ENCODE assay signal across 8 mouse cellular contexts in the genomic region with DNA sequence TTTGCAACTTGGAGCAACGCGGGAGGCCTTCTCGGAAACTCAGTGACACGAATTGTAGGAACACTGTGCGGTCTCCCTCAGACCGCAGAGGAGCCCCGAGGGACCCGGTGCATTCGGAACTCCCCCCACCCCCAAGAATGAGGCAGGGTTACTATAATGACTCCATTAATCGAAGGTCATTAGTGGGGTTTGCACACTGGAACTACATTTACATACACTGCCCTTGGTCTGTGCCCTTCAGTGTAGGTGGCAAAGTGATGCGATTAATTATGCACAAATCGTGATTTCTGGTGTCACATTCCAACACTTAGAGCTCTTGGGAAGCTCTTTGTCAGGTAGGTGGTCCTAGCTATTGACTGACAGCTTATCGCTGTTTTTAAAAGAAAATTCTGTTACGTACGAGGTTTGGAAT. TPM values are rescaled to one million over a fixed set of nuclear protein-coding genes. Genes with fewer than 3 reads are reported as not detected.
DNase-seq lines count a peak whose midpoint lies in the region; ATAC-seq and TF ChIP-seq lines count a peak whose summit lies in the region.

No protein-coding gene starts in this region.

- no peaks in the 10 kb centered on the region for H3K36me3 ChIP-seq in kidney, embryonic 16.5 days (ENCODE audit: insufficient read depth, low read length)
- H3K36me3 ChIP-seq in myocyte (ENCODE audit: control insufficient read depth, insufficient read depth) = no peaks in the 10 kb centered on the region

- no peak for ATAC-seq in kidney, embryonic 16.5 days (ENCODE audit: low FRiP score, low TSS enrichment)

- TF ChIP-seq POLR2A in cerebellum, adult 2 months (IDR thresholded peaks at IDR 0.05; ENCODE audit: borderline replicate concordance, insufficient read depth, low read length) = no peak
- no peak for TF ChIP-seq POLR2A in myocyte (IDR thresholded peaks at IDR 0.05; ENCODE audit: insufficient read length, low read depth)

- H3K4me2 ChIP-seq in kidney, embryonic 16.5 days (replicated peaks; ENCODE audit: low read depth, low read length) = peak overlapping the region; percentile 94
- H3K4me2 ChIP-seq in myocyte (ENCODE audit: low read depth) = peak overlapping the region; percentile 89

- peak overlapping the region; percentile 76 for H3K9ac ChIP-seq in kidney, embryonic 16.5 days (replicated peaks; ENCODE audit: low read length)

- H3K27me3 ChIP-seq in cerebellum, adult 2 months (ENCODE audit: control insufficient read depth, insufficient read depth, low read length) = peaks cover 3% of the 10 kb centered on the region; the same call in 1 of the 2 replicates
- H3K27me3 ChIP-seq in kidney, embryonic 16.5 days (ENCODE audit: insufficient read depth, low read length) = no peaks in the 10 kb centered on the region
- H3K27me3 ChIP-seq in myocyte (ENCODE audit: control insufficient read depth, insufficient read depth, insufficient read length) = no peaks in the 10 kb centered on the region

- TF ChIP-seq CTCF in cerebellum, adult 2 months (IDR thresholded peaks at IDR 0.05; ENCODE audit: borderline replicate concordance, insufficient read depth, low read depth, low read length) = no peak

- no peaks in the 10 kb centered on the region for H3K9me3 ChIP-seq in kidney, embryonic 16.5 days (ENCODE audit: low read length)

- peak overlapping the region; percentile 76 for H3K27ac ChIP-seq in cerebellum, adult 2 months (ENCODE audit: insufficient read depth, low read length)
- H3K27ac ChIP-seq in kidney, embryonic 16.5 days (ENCODE audit: low read length) = peak overlapping the region; percentile 100

- H3K4me3 ChIP-seq in cerebellum, adult 2 months (replicated peaks; ENCODE audit: insufficient read depth, low read depth, low read length) = peak overlapping the region; percentile 93
- H3K4me3 ChIP-seq in kidney, embryonic 16.5 days (ENCODE audit: low read length) = peak overlapping the region; percentile 89
- peak overlapping the region; percentile 45 for H3K4me3 ChIP-seq in myocyte

- peaks cover 19% of the 10 kb centered on the region for H3K79me2 ChIP-seq in myocyte (ENCODE audit: control insufficient read depth, insufficient read depth)

- peaks cover 2% of the 10 kb centered on the region; the same call in 1 of the 2 replicates for H3K4me1 ChIP-seq in cerebellum, adult 2 months (ENCODE audit: control insufficient read depth, insufficient read depth, low read length)
- H3K4me1 ChIP-seq in kidney, embryonic 16.5 days (ENCODE audit: insufficient read depth, low read length) = peaks cover 44% of the 10 kb centered on the region

- DNase-seq in cerebellum, adult 2 months = no peak
- DNase-seq in cerebellum, postnatal 4 days (ENCODE audit: low spot score in 2 of 2) = no peak
- peak; percentile 33 for DNase-seq in urinary bladder, adult 2 months (ENCODE audit: low spot score)
- no peak for DNase-seq in urinary bladder, postnatal 4 days (ENCODE audit: low spot score in 2 of 2)
- no peak for DNase-seq in adrenal gland, postnatal 4 days (ENCODE audit: low spot score in 2 of 2)
- DNase-seq in MN1 (ENCODE audit: low spot score) = no peak

- WGBS in cerebellum, adult 2 months = 18% methylated on average over 15 of the region's 15 CpGs
- under 1% methylated on average over 15 of the region's 15 CpGs for WGBS in kidney, embryonic 16.5 days

- no peak overlapping the region for H3ac ChIP-seq in myocyte (ENCODE audit: control insufficient read depth, insufficient read length)

TF ChIP-seq in myocyte, 11 proteins besides CTCF, POLR2A, EP300 and RAD21:
- no peak for TF ChIP-seq MYOD1 (IDR thresholded peaks at IDR 0.05; ENCODE audit: control insufficient read depth in 1 of 3, insufficient read length in 2 of 3, low read depth in 2 of 3)
- TF ChIP-seq MYOG (IDR thresholded peaks at IDR 0.05; ENCODE audit: control insufficient read depth in 1 of 3, insufficient read depth in 1 of 3, insufficient read length in 2 of 3, low read depth in 2 of 3) = no peak
- no peak for TF ChIP-seq SRF (IDR thresholded peaks at IDR 0.05; ENCODE audit: control insufficient read depth, insufficient read length, low read depth)
- TF ChIP-seq CEBPB (IDR thresholded peaks at IDR 0.05; ENCODE audit: insufficient read depth, poor library complexity, severe bottlenecking) = no peak
- TF ChIP-seq MAX (IDR thresholded peaks at IDR 0.05; ENCODE audit: low read depth) = no peak
- no peak for TF ChIP-seq REST (IDR thresholded peaks at IDR 0.05; ENCODE audit: insufficient read depth, insufficient read length)
- TF ChIP-seq TCF12 (IDR thresholded peaks at IDR 0.05; ENCODE audit: insufficient read depth, poor library complexity, severe bottlenecking) = no peak
- TF ChIP-seq POLR2AphosphoS2 (IDR thresholded peaks at IDR 0.05; ENCODE audit: insufficient read length, low read depth) = no peak
- no peak for TF ChIP-seq TCF3 (IDR thresholded peaks at IDR 0.05; ENCODE audit: insufficient read length, low read depth)
- TF ChIP-seq USF1 (IDR thresholded peaks at IDR 0.05; ENCODE audit: low read depth) = no peak
- TF ChIP-seq E2F4 (IDR thresholded peaks at IDR 0.05; ENCODE audit: insufficient read depth) = no peak

RNA-seq across cellular contexts. Expression of a gene that starts 0.3 kb away (rescaled TPM):
- polyA plus RNA-seq in cerebellum, adult 2 months (2012; rRNA removed) = 213 and 257 TPM in 2 replicates
- 313 and 327 TPM in 2 replicates for polyA plus RNA-seq in urinary bladder, adult 2 months (2012; rRNA removed)
- 474 and 534 TPM in 2 replicates for polyA plus RNA-seq in kidney, embryonic 16.5 days (2015; fragmentation: Nextera tagmentation; extraction: Ambion mirVana)
- polyA plus RNA-seq in myocyte (2012; fragmentation: generic; extraction: Trizol) = 5.0 TPM
- total RNA-seq in adrenal gland, postnatal 4 days (2021) = 100 to 1,000 TPM; 463 to 511 TPM

Comparison
In these comparisons a context has a peak if more than half of its experiments do, and no peak if none do; other contexts are left out.
1. RNA of a gene that starts 0.3 kb away (polyA plus RNA-seq): 474 to 534 TPM in kidney, embryonic 16.5 days, 313 to 327 TPM in urinary bladder, adult 2 months and 213 to 257 TPM in cerebellum, adult 2 months; 5.0 TPM in myocyte (single experiment); every median in the first group is over 10 times any median in the second.
2. Peak in every context shown above with its lines, with median percentiles within 50 percentile points of each other: H3K4me3 ChIP-seq.